Mouse (Mus musculus): ENCODE data around the gene Tia1.
A peak's percentile ranks its signal among the peaks of the same experiment; 100 is the strongest.

The Tia1 gene

DNA sequence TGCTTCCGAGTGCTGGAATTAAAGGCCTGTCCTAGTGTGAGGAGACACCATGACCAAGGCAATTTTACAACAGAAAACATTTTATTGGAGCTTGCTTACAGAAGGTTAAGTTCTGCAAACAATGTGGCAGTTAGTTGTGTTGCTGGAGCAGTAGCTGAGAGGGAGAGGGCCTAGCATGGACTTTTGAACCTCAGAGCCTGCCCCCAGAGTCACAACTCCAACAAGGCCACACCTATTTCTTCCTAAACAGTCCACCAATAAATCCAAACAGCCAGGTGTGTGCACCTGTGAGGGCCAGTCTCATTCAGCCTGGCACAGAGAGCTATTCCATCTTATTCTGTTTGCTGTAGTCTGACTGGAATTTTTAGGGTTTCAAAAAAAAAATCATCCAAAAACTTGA, 29.7 kb downstream of the Tia1 start:
- no peak for DNase-seq

- DNase-seq: peak; percentile 64
Observed at GRCm38 (mm10) chr6:86437711-86438110, 33.7 kb downstream of the Tia1 start.

DNA sequence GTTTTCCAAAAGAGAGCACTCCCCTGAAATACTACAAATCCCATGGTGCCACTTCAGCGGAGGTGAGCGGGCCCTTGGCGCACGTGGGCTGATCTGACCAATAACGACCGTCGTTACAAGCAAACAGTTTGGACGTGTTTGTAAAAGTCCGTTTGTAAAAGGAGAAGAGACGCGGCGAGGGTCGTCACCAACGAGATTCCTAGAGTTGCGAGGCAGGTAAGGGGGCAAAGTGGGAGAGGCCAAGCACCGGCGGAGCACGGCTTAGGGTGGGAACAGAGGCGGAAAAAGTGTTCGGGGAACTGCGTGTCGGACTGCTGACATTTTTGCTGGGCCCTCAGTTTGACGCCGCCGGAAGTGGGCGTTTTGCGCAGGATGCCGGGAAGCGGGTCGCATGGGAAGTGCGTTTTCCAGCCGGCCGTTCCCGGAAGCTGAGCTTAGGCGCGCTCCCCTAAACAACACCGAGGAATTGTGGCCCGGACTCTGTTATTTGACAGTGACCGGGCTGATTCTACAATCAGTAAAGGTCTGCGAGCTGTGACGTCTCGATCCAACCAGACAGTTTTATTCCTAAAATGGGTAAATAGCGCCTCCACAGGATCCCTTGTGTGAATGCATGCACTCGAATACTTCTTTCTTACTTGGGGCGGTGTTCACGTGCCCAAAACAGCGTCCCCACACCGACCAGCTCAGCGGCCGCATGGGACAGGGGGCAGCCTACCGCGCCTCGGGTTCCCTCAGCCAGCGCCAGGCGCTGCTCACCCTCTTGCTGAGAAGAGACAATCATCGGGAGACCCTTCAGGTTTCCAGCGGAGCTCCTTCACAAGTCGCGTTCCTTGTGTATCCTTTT, 34.5 kb downstream of the Tia1 start, which contains the start of gene C87436:
Gene C87436 (plus strand): TSS at position 103 of the 847 bp plus-strand sequence.
- DNase-seq: peak; percentile 93

DNA sequence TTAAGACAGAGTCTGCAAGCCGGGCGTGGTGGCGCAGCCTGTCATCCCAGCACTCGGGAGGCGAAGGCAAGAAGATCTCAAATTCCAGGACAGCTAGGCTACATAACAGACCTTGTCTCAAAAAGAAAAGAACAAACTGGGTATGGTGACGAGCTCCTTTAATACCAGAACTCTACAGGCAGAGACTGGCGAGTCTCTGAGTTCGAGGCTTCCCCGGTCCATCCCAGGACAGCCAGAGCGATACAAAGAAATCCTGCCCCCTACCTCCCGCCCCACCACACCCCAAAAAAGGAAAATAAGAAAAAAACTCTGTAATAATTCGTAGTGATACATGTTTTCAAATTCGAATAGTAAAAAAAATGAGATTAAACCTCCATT, 35.1 kb downstream of the Tia1 start:
- DNase-seq: no peak

DNA sequence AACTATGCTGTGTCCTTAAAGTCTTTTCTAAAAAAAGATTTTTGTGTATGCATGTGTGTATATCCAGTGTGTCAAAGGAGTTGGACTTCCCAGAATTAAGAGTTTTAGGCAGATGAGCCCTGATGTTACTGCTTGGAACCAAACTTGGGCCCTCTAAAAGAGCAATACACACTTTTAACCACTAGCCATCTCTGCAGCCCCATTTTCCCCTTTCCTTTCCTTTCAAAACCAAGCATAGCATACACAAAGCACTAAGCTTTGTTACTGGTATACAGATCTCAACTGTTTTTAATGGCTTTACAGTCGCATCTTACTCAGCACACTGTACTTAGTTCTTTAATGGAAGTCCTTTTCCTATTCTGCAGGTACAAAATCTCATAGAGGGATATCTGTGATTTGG, 35.5 kb downstream of the Tia1 start:
- no peak for DNase-seq

GRCm38 (mm10) chr6:86441571-86441970, 37.6 kb downstream of the Tia1 start:
- no peak for DNase-seq

- DNase-seq: no peak
Observed at GRCm38 (mm10) chr6:86445551-86445950, 41.5 kb downstream of the Tia1 start.

DNA sequence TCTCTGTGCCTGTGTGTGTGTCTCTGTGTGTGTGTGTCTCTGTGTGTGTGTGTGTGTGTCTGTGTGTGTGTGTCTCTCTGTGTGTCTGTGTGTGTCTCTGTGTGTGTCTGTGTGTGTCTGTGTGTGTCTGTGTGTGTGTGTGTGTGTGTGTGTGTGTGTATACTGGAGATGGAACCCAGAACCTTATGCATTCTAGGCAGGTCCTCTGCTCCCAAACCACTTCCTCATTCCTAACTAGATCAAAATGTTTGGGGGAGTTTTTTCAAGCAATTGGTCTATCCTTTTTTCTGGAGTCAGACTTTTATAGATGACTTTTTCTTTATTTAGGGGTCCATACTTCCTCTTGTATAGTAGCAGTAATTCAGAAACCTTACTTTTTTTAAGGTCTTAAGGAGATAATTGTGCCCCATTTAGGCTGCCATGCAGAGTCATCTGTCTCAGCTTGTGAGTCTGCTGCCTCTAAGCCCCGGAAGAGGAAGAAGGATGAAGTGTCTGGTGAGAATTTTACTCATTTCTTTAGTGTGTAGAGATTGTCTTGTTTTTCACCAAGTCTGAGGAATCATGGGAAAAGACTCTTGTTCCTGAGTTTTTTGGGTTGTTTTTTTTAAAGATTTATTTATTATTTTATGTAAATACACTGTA, 43.0 kb downstream of the Tia1 start:
- no peak for DNase-seq

DNA sequence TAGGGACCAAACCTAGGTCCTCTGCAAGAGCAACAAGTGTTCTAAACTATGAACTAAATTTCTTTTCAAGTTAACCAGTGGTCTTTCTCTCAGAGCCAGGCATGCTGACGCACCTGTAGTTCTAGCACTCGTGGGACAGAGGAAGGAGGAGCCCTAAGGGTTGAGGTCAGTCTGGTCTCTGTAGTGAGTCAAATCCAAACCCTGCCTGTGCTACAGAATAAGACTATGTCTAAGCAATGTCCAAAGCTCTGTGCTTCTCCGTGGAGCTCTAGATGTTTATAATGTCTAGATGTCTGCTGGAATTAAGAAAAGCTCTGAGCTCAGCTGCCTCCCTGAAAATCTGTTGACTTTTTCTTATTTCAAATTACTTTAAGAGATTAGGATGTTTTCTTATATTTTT, 52.7 kb downstream of the Tia1 start:
- DNase-seq: no peak

DNA sequence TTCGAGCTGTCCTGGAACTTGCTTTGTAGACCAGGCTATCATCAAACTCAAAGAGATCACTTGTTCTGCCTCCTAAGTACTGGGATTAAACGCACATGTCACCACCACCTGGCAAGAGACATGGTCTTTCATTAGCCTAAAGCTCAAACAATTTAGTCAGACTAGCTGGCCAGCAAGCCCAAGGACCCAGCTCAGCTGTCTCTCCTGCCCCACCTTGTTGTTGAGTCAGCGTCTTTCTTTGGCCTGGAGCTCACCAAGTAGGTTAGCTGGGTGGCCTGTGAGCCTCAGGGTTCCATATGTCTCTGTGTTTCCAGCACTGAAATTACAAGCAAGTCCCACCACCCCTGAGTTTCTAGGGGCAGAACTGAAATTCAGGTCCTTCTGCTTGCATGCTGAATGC, 59.1 kb downstream of the Tia1 start:
- DNase-seq: no peak

GRCm38 (mm10) chr6:86471317-86471716, 67.3 kb downstream of the Tia1 start:
- no peak for DNase-seq

DNA sequence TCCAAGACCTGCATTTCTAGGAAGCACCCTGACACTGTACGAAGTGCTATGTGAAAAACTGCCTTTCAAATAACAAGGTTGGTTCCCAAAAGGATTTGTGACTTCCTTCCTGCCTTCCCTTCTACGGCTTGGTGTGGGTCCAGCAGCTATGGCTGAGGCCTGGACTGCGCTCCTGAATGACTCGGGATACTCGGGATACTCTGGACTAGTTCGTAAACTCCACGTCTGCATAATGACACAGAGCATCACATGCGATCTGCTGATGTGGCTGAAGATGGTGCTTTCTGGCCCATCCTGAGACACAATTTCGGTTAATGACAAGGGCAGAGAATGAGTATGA, 67.7 kb downstream of the Tia1 start:
- no peak for DNase-seq

DNA sequence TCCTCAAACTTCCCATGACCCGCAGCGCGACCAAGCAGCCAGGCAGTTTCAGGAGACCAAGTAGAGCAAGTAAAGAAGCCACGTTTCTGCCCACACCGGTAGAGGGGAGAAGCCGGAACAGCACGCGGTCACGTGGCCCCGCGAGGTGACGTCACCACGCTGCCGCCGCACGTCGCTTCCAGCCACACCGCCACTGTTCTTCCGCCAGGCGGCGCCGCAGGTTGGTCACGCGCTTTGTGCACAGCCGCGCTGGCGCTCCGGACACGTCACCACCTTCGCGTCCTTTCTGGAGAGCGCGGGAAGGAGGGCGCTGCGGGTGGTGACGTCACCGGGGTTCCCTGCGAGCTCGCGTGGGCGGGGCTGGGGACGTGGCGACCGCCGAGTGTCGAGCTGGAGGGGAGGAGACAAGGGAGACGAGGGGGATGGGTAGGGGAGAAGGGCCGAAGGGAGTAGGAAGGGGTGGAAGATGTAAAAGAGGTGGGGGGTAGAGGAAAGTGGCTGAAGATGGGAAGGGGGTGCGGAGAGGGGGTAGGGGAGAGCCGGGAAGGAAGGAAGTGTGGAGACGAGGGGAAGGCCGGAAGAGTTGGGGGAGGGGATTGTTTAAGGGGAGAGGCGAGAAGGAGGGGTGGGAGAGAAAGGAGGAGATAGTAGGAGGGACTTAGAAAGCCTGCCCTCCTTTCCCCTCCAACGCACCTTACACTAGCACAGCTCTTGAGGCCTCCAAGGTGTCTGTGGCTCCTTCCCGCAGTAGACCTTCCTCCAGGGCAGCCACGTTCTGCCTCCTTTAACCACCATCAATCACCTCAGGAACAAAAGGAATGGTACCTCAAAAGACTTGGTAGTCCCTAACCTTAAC, 68.3 kb downstream of the Tia1 start:
- peak; percentile 100 for DNase-seq

DNA sequence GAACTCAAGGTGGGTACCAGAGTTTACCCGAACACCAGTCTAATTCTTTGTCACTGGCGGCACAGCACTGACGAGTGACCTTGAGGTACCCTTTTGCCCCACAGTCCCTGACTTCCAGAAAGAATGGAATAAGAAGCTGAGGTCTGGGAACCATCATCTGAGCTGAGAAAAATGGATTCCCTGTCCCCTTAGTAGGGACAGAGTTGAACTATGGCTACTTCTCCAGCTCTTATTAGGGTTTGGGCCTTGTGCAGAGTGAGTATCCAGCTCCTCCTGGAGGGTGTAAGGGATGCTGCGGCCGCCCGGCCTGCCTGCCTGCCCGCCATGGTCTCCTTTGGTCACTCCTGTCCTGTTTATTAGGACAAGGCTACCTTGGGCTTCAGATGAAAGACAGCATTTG, 69.1 kb downstream of the Tia1 start:
- DNase-seq: no peak

DNA sequence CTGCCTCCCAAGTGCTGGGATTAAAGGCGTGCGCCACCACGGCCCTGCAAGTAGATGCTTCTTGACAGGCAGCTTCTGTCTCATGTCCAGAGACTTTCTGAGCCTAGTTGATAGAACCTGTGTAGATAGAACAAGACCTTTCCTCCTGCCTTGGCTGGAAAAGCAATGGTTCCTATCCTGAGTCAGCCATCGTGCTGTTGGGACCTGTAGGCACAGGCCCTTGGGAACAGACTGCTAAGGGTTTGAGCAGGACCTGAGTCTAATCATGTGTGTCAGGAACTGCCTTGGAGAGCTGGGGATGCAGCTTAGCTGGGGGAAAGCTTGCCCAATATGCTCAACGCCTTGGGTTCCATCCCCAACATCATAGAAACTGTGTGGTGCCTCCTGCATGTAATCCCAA, 70.1 kb downstream of the Tia1 start:
- no peak for DNase-seq

DNA sequence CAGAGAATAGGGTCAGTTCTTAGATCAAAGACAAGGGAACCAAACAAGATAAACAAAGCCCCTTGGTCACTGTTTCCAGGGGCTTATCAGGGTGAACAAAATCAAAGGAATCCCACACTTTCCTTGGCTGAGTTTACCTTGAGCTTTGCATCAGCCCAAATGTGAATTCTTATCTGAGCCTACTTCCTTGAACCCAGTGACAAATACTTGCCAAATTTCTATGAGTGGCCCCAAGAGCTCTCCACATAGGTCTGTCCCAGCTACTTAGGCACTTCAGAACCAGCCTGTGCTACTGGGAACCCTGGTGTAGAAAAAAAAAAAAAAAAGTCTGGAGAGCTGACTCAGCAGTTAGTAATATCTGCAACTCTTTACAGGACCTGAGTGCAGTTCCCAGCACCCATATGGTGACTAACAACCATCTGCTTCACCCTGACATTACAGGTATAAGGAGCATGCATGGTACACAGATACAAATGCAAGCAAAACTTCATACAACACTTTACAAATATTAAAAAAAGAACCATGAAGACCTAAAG, 70.7 kb downstream of the Tia1 start:
- DNase-seq: no peak

DNA sequence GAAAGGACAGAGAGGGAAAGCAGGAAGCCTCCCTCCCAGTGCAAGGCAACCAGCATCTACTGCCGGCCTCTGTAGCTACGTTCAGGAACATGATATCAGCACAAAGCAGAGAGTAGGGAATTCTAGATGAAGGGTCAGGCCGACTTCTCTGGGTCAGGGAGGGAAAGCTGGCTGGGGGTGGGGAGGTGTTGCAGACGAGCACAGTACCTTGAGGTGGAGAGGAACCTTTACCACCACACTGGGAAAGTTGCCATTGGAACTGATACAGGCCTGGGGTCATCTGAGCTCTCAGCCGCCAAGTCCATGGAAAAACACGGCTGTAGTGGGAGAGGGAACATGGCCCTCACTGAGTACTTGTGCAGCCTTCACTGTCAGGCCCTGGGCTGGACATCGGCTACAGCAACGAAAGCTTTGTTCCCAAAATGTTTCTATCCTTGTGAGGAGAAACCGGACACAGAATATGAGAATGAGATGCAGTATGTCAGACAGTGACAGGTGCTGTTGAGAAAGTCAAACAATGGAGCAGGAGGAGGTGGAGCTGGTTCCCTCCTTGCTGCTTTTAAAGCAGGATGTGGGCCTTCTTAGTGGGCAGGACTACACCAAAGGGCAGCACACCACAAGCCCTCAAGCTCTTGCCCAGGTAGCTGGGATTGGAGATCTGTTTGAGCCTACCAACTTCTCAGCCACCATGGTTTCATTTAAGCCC, 71.6 kb downstream of the Tia1 start:
- no peak for DNase-seq

DNA sequence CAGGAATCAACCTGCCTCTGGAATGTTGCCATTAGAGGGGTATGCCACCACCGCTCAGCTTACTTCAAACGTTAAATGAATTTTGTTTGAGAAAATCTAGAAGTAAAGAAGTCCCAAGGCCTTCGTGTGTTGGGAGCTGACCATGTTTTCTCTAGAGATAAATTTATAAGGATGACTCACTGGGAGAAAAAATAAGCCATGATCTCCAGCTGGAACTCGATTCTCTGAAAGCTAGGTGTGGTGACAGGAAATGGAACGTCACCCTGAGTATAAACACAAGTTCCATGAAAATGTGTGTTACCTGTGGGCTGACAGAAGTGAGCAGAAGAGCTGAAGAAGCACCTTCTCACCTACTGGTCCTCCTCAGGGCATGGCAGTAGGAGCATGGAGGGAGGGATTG, 72.9 kb downstream of the Tia1 start:
- no peak for DNase-seq

DNA sequence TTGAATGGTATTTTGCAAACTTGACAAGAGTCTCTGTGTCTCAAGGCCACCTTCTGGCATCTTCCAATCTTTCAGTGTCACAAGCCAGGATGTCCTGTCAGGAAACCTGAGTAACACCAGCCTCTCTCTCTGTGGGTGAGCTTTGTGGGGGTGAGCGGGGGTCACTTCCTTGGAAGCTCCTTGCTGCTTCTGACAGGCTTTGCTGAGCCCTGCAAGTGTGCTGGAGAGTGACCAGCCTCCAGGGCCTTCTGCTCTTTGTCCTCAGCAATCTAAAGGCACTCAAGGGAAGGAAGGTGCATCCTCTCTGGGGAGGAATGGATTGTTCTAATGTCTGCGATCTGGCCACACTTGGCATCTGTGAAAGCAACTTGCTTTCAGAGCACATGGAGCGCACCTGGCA, 75.3 kb downstream of the Tia1 start:
- no peak for DNase-seq

- no peak for DNase-seq
Observed at GRCm38 (mm10) chr6:86479816-86480188, 75.8 kb downstream of the Tia1 start.

DNA sequence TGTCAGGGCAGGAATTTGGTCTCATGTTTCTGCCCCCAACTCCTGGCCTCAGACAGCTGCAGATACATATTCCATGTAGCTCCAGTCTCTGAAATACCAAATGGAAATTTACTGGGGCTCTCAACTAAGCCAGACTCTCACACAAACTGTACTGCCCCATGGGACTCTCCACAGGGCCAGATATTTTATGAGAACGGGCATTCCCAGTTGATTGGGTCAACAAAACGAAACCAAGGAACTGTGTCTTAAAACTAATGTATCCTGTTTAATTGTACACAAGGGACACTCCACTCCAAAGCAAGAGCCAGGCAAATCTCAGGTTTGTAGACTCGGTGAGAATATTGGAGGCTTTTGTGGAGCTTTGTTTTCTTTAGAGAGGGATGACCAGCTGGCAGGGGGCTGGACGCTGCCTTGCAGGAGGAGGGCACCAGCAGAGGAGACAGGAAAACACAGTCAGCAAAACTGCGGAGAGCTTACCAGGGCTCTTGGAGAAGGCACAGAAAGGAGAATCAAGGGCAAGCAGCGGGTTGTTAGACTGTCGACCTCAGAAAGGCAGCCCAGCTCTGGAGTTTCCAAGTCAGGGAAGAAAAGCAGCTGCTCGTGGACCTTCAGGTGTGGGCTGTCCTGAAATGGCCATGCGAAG, 76.3 kb downstream of the Tia1 start:
- DNase-seq: no peak

GRCm38 (mm10) chr6:86481871-86482270, 77.9 kb downstream of the Tia1 start:
- no peak for DNase-seq

All from thymus, postnatal 25 days (tissue).